7 mouse cellular contexts compared by ENCODE assay signal in genomic region chr4:48680648-48681343, GRCm38 (mm10). TPM values are rescaled to one million over a fixed set of nuclear protein-coding genes. Genes with fewer than 3 reads are reported as not detected.
DNase-seq lines count a peak whose midpoint lies in the region; ATAC-seq and TF ChIP-seq lines count a peak whose summit lies in the region.

No protein-coding gene starts in this region.

- H3K4me1 ChIP-seq in liver, adult 2 months (ENCODE audit: control insufficient read depth, insufficient read depth, low read length) = no peaks in the 10 kb centered on the region
- H3K4me1 ChIP-seq in embryonic facial prominence, embryonic 10.5 days = peaks cover 12% of the 10 kb centered on the region

- no peaks in the 10 kb centered on the region for H3K27me3 ChIP-seq in liver, adult 2 months (ENCODE audit: control insufficient read depth, insufficient read depth, low read length)
- no peaks in the 10 kb centered on the region for H3K27me3 ChIP-seq in embryonic facial prominence, embryonic 10.5 days (replicated peaks; ENCODE audit: low read depth, poor library complexity, severe bottlenecking)

- peak; percentile 54 for TF ChIP-seq CTCF in liver, adult 2 months (IDR thresholded peaks at IDR 0.05; ENCODE audit: low read depth, low read length)

- WGBS in liver, adult 2 months = 29% methylated on average over 10 of the region's 11 CpGs
- WGBS in embryonic facial prominence, embryonic 10.5 days = 48% methylated on average over 10 of the region's 11 CpGs

- no peak for TF ChIP-seq POLR2A in liver, adult 2 months (IDR thresholded peaks at IDR 0.05; ENCODE audit: extremely low read depth, insufficient read depth, low read length)

- no peak overlapping the region for H3K9ac ChIP-seq in liver, adult 2 months (ENCODE audit: low read depth, low read length)

- no peaks in the 10 kb centered on the region for H3K36me3 ChIP-seq in liver, adult 2 months (ENCODE audit: control insufficient read depth, insufficient read depth, low read length)
- H3K36me3 ChIP-seq in embryonic facial prominence, embryonic 10.5 days (replicated peaks) = peaks cover 21% of the 10 kb centered on the region

- peak; percentile 64 for DNase-seq in liver, adult 2 months (ENCODE audit: extremely low read depth, low read depth, low spot score)
- DNase-seq in liver (no peak), WW6 (ENCODE audit: low read depth, low spot score) (peak; percentile 59)
- peak; percentile 37 for DNase-seq in embryonic facial prominence, embryonic 10.5 days (ENCODE audit: low spot score)
- peak; percentile 74 for DNase-seq in kidney, adult 9 months
- DNase-seq in frontal cortex, postnatal 36 days (ENCODE audit: low spot score in 2 of 2) = no peak

- no peak overlapping the region for H3K4me3 ChIP-seq in liver, adult 2 months (ENCODE audit: insufficient read depth, low read depth, low read length)
- no peak overlapping the region for H3K4me3 ChIP-seq in embryonic facial prominence, embryonic 10.5 days

- no peaks in the 10 kb centered on the region for H3K9me3 ChIP-seq in embryonic facial prominence, embryonic 10.5 days

- ATAC-seq in megakaryocyte progenitor cell, adult 5-6 weeks (replicated peaks; ENCODE audit: poor library complexity) = peak; percentile 95

- H3K27ac ChIP-seq in liver, adult 2 months (replicated peaks; ENCODE audit: insufficient read depth, low read depth, low read length) = no peak overlapping the region
- H3K27ac ChIP-seq in embryonic facial prominence, embryonic 10.5 days (replicated peaks) = no peak overlapping the region

- H3K79me2 ChIP-seq in liver, adult 2 months (ENCODE audit: control insufficient read depth, insufficient read depth, low read length) = no peaks in the 10 kb centered on the region

RNA-seq across cellular contexts. Expression of gene Cavin4, which starts 17.5 kb away (rescaled TPM):
- not detected in 2 replicates for total RNA-seq in liver, adult 2 months (2014; rRNA removed)
- not detected in 2 replicates for polyA plus RNA-seq in liver, adult 2 months (2012; rRNA removed)
- polyA plus RNA-seq in embryonic facial prominence, embryonic 10.5 days (2016; fragmentation: Nextera tagmentation; extraction: Ambion mirVana) = 1.8 TPM in 2 replicates
- total RNA-seq in megakaryocyte progenitor cell, adult 5-6 weeks (2015) = not detected in 2 replicates
- 0.07 TPM in 1 of 2 replicates, not detected in the other for total RNA-seq in megakaryocyte progenitor cell, adult 5-6 weeks (2017)

Comparison
In these comparisons a context has a peak if more than half of its experiments do, and no peak if none do; other contexts are left out.
1. DNase-seq: peak in liver, adult 2 months (single experiment), WW6 (single experiment), embryonic facial prominence, embryonic 10.5 days (single experiment) and kidney, adult 9 months (single experiment); none in liver (single experiment) and frontal cortex, postnatal 36 days (0 of 2).